Mouse (Mus musculus): ENCODE data around the gene Sp4. TPM values are rescaled to one million over a fixed set of nuclear protein-coding genes. Genes with fewer than 3 reads are reported as not detected.

Gene Sp4
- 2.5 and 2.8 TPM in 2 replicates for polyA plus RNA-seq (2012; rRNA removed)

GRCm38 (mm10) chr12:118301072-118301865 lies at the start of gene Sp4:
Gene Sp4 (minus strand): TSS chr12:118301440.

DNA sequence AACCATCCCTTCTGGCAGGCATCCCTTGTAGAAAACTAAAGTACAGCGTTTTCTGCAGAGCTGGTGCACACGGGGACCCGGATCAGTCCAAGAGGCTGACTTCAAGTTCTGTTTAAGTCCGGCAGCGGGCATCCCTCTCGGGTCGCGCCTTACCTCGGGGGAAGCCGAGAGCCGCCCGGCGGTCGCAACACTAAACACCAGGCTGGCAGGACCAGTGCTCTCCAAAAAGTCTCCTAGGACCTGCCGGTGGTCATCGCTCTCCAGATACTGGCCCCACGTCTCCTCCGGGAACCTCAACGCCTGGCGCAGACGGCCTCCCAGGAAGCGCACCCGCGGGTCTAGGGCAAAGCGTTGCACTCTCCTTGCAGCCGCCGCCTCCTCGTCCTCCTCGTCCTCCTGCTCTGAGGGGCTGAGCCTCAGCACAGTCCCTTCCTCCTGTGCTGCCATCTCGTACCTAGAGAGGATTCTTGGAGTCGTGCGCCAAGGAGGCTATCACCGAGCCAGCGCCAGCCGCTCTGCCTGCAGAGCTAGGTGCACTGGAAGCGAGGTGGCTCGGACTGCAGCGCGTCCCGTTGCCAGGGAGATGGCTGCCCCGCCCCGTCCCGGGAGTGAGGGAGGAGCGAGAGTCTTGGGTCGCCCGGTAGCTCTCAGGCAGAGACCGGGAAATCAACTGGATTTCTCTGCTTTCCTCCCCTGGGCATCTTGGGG lies 102.7 kb downstream of the Sp4 start, which contains the start of gene Dnah11:
TSS of gene Dnah11 (minus strand) at position 658 of the 708 bp plus-strand sequence.

Other genes with a start within 250 kb of the Sp4 start
- gene Dnah11, start 102.4 kb downstream of the Sp4 start, polyA plus RNA-seq (2012; rRNA removed): 0.04 and 0.07 TPM in 2 replicates

All from liver, embryonic 18 days (tissue).